Mouse (Mus musculus) stomach, postnatal 0 days (tissue): Measurements from ENCODE around the gene Zfp512.

ENCODE experiments used
- CTCF ChIP-seq: IDR thresholded peaks from 2 replicates; pipeline ENCODE4 v1.5.1; 2016; ENCODE audit warnings: antibody characterized with exemption, low read depth, mild to moderate bottlenecking, moderate library complexity
- EP300 ChIP-seq: optimal IDR thresholded peaks from 2 replicates; pipeline ENCODE3; 2016; ENCODE audit warnings: antibody characterized with exemption

DNA sequence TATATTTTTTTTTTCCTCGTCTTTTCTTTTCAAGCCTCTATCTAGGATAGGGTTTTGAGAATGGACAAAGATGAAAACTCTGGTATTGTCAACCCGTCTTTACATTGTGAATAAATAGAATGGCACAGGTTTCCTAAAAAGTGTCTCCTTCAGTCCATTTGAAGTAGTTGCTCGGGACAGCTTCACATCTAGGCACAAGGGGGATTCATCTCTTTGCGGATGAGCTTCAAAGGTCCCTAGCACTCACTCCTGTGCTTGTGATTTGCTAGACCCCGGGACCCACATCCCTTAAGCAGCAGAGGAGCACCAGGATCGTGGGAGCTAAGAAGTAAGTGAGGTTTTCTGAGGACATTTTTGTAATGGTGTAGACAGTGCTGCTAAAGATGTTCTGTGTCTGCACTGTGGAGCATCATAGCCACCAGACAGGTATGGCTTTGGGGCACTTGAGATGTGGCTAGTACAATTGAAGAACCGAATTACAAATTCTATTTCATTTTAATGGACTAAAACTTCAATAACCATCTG lies 717 bp downstream of the Zfp512 start:
- TF ChIP-seq EP300 (no peak), CTCF (no peak)
